In the genomic region with DNA sequence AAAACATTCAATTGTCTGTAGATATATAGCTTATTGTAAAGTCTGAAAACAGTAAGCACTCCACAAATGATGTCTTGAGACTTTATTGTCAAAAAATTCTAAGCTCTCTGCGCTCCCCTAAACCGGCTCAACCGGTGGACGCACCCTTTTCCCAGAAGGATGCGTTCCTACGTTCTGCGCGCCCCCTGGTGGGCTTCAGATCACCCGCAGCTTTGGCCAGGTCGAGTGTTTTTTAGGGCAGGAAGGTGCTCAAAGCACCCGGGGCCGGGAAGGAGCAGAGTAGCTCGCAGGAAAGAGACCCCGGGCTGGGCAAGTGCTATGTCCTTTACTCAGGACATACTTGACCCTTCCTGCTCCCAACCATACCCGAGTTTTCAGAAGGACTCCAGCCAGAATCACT, we compare ENCODE assay signal across 1 mouse cellular context.
TF ChIP-seq lines count a peak whose summit lies in the region.

No protein-coding gene starts in this region.

TF ChIP-seq in CH12.LX, 34 proteins besides CTCF, POLR2A, EP300 and RAD21:
- TF ChIP-seq ZMIZ1 (IDR thresholded peaks at IDR 0.05; ENCODE audit: low read depth, low read length) = no peak
- peak; percentile 94 for TF ChIP-seq ZC3H11A (IDR thresholded peaks at IDR 0.05; ENCODE audit: low read depth, low read length)
- TF ChIP-seq MAX (IDR thresholded peaks at IDR 0.05; ENCODE audit: low read length) = no peak
- TF ChIP-seq CHD1 (IDR thresholded peaks at IDR 0.05; ENCODE audit: low read depth, low read length) = peak; percentile 91; the same call in 1 of the 2 replicates
- TF ChIP-seq TCF12 (IDR thresholded peaks at IDR 0.05; ENCODE audit: low read depth, low read length) = peak; percentile 37; the same call in 1 of the 2 replicates
- TF ChIP-seq MEF2A (IDR thresholded peaks at IDR 0.05; ENCODE audit: borderline replicate concordance, low read depth, low read length) = peak; percentile 28; the same call in 1 of the 2 replicates
- TF ChIP-seq ELF1 (IDR thresholded peaks at IDR 0.05; ENCODE audit: low read depth, low read length) = peak; percentile 42
- no peak for TF ChIP-seq PAX5 (IDR thresholded peaks at IDR 0.05; ENCODE audit: low read length)
- TF ChIP-seq SMC3 (IDR thresholded peaks at IDR 0.05; ENCODE audit: low read depth, low read length) = peak; percentile 100
- TF ChIP-seq MAZ (IDR thresholded peaks at IDR 0.05; ENCODE audit: low read depth, low read length) = peak; percentile 78; the same call in 1 of the 2 replicates
- TF ChIP-seq SIN3A (IDR thresholded peaks at IDR 0.05; ENCODE audit: low read length) = peak; percentile 88; the same call in 1 of the 2 replicates
- peak; percentile 36; the same call in 1 of the 2 replicates for TF ChIP-seq BHLHE40 (IDR thresholded peaks at IDR 0.05; ENCODE audit: low read depth, low read length)
- no peak for TF ChIP-seq ZKSCAN1 (IDR thresholded peaks at IDR 0.05; ENCODE audit: borderline replicate concordance, low read depth, low read length)
- TF ChIP-seq RCOR1 (conservative IDR thresholded peaks at IDR 0.05; ENCODE audit: low read depth, low read length) = 0 out of 2 replicates have a peak, but pooled peaks have one; percentile 33
- TF ChIP-seq IRF4 (IDR thresholded peaks at IDR 0.05; ENCODE audit: low read depth, low read length) = peak; percentile 76
- peak; percentile 16; the same call in 1 of the 2 replicates for TF ChIP-seq ETS1 (conservative IDR thresholded peaks at IDR 0.05; ENCODE audit: low read depth, low read length)
- TF ChIP-seq ZNF384 (IDR thresholded peaks at IDR 0.05; ENCODE audit: low read depth, low read length) = peak; percentile 56; the same call in 1 of the 2 replicates
- TF ChIP-seq NELFE (IDR thresholded peaks at IDR 0.05; ENCODE audit: low read depth, low read length) = peak; percentile 74
- TF ChIP-seq USF1 (IDR thresholded peaks at IDR 0.05; ENCODE audit: low read depth, low read length) = no peak
TF ChIP-seq in CH12.LX: peak in this region for 14.
